Mouse (Mus musculus) adrenal gland, postnatal 36 days (tissue): ENCODE results near the gene Prokr2. TPM values are rescaled to one million over a fixed set of nuclear protein-coding genes. Genes with fewer than 3 reads are reported as not detected.

Experiments used
- total RNA-seq, 2 experiments: library from RNA; stranded (reverse); gene quantifications; 2 replicates each; pipeline ENCODE4 v1.2.3; 2021

Gene Prokr2
- total RNA-seq, 2 experiments from 2014 or later = 0.07 TPM; not detected in 1

Other genes with a start within 250 kb of the Prokr2 start
- 100 to 1,000 TPM in 1 of 2 experiments, 10 to 100 TPM in 1; 85.9 to 282 TPM for gene Slc23a2, start 240.3 kb downstream of the Prokr2 start, total RNA-seq
- gene Tmem230, start 137.6 kb downstream of the Prokr2 start, total RNA-seq = 10 to 100 TPM; 42.7 to 48.1 TPM
- gene Pcna, start 132.1 kb downstream of the Prokr2 start, total RNA-seq = 100 to 1,000 TPM in 1 of 2 experiments, 10 to 100 TPM in 1; 96.5 to 111 TPM
- gene Cds2, start 122.3 kb downstream of the Prokr2 start, total RNA-seq = 10 to 100 TPM; 71.2 to 73.3 TPM
- 10 to 100 TPM; 19.5 to 57.4 TPM for gene Gpcpd1, start 202.3 kb upstream of the Prokr2 start, total RNA-seq